8 mouse cellular contexts compared by ENCODE assay signal in genomic region chr2:157030804-157031203, GRCm38 (mm10). TPM values are rescaled to one million over a fixed set of nuclear protein-coding genes. Genes with fewer than 3 reads are reported as not detected.
A peak's percentile ranks its signal among the peaks of the same experiment; 100 is the strongest.
DNase-seq lines count a peak whose midpoint lies in the region; ATAC-seq lines count a peak whose summit lies in the region.

No protein-coding gene starts in this region.

- no peak overlapping the region for H3K27ac ChIP-seq in kidney, embryonic 15.5 days
- H3K27ac ChIP-seq in liver, embryonic 13.5 days, result no peak overlapping the region
- H3K27ac ChIP-seq in neural tube, embryonic 15.5 days (replicated peaks), result no peak overlapping the region

- H3K4me2 ChIP-seq in kidney, embryonic 15.5 days, result no peak overlapping the region
- no peak overlapping the region for H3K4me2 ChIP-seq in liver, embryonic 13.5 days
- no peak overlapping the region for H3K4me2 ChIP-seq in neural tube, embryonic 15.5 days

- no peaks in the 10 kb centered on the region for H3K27me3 ChIP-seq in kidney, embryonic 15.5 days
- no peaks in the 10 kb centered on the region for H3K27me3 ChIP-seq in liver, embryonic 13.5 days
- H3K27me3 ChIP-seq in neural tube, embryonic 15.5 days (replicated peaks), result no peaks in the 10 kb centered on the region

- no peaks in the 10 kb centered on the region for H3K4me1 ChIP-seq in kidney, embryonic 15.5 days
- peaks cover 50% of the 10 kb centered on the region for H3K4me1 ChIP-seq in liver, embryonic 13.5 days (replicated peaks)
- H3K4me1 ChIP-seq in neural tube, embryonic 15.5 days, result no peaks in the 10 kb centered on the region

- 0 out of 2 replicates have a peak, but pooled peaks have one; percentile 62 for ATAC-seq in kidney, embryonic 15.5 days (replicated peaks; ENCODE audit: low FRiP score)
- ATAC-seq in liver, embryonic 13.5 days (ENCODE audit: low read depth), result no peak
- ATAC-seq in neural tube, embryonic 15.5 days (ENCODE audit: low FRiP score), result peak; percentile 50

- H3K4me3 ChIP-seq in kidney, embryonic 15.5 days (replicated peaks), result no peak overlapping the region
- H3K4me3 ChIP-seq in liver, embryonic 13.5 days (replicated peaks), result no peak overlapping the region
- no peak overlapping the region for H3K4me3 ChIP-seq in neural tube, embryonic 15.5 days (replicated peaks)

- intact Hi-C loops in gastrocnemius, postnatal 36 days (cut with DNase I), result no loop called here

- DNase-seq in 416B (ENCODE audit: low read depth) (peak; percentile 81), adipocyte (ENCODE audit: low spot score) (peak; percentile 86)
- peak; percentile 84 for DNase-seq in embryo, embryonic 10.5 days (ENCODE audit: low spot score)
- peak; percentile 76 to 81 for DNase-seq in gastrocnemius, postnatal 36 days
- DNase-seq in liver, embryonic 13.5 days, result peak; percentile 71
- peak; percentile 40 to 44 for DNase-seq in thymus, adult 18-20 months

- 44% methylated on average over 9 of the region's 9 CpGs for WGBS in kidney, embryonic 15.5 days
- WGBS in liver, embryonic 13.5 days (ENCODE audit: insufficient replicate concordance), result 33% methylated on average over 9 of the region's 9 CpGs
- 46% methylated on average over 9 of the region's 9 CpGs for WGBS in neural tube, embryonic 15.5 days

- H3K9ac ChIP-seq in kidney, embryonic 15.5 days, result no peak overlapping the region
- no peak overlapping the region for H3K9ac ChIP-seq in liver, embryonic 13.5 days
- no peak overlapping the region for H3K9ac ChIP-seq in neural tube, embryonic 15.5 days (replicated peaks)

- peaks cover 3% of the 10 kb centered on the region; the same call in 1 of the 2 replicates for H3K9me3 ChIP-seq in kidney, embryonic 15.5 days (replicated peaks)
- no peaks in the 10 kb centered on the region for H3K9me3 ChIP-seq in liver, embryonic 13.5 days (replicated peaks)
- H3K9me3 ChIP-seq in neural tube, embryonic 15.5 days (replicated peaks), result no peaks in the 10 kb centered on the region

- peaks cover 92% of the 10 kb centered on the region for H3K36me3 ChIP-seq in kidney, embryonic 15.5 days
- peaks cover 52% of the 10 kb centered on the region for H3K36me3 ChIP-seq in liver, embryonic 13.5 days
- H3K36me3 ChIP-seq in neural tube, embryonic 15.5 days, result peaks cover 90% of the 10 kb centered on the region

RNA-seq across cellular contexts. Expression of gene Dsn1, which starts 23.9 kb away (rescaled TPM):
- total RNA-seq in gastrocnemius, postnatal 36 days (2021), result 1 to 10 TPM; 1.2 to 1.3 TPM
- 37.6 and 39.6 TPM in 2 replicates for polyA plus RNA-seq in kidney, embryonic 15.5 days (2015; fragmentation: Nextera tagmentation; extraction: Ambion mirVana)
- 29.7 and 37.3 TPM in 2 replicates for polyA plus RNA-seq in liver, embryonic 13.5 days (2015; fragmentation: Nextera tagmentation; extraction: Ambion mirVana)
- 8.3 and 13.8 TPM in 2 replicates for polyA plus RNA-seq in neural tube, embryonic 15.5 days (2015; fragmentation: Nextera tagmentation; extraction: Ambion mirVana)

RNA-seq across cellular contexts. Expression of gene Ndrg3, which starts 38.9 kb away (rescaled TPM):
- 10 to 100 TPM; 25.1 TPM for total RNA-seq in gastrocnemius, postnatal 36 days (2021)
- polyA plus RNA-seq in kidney, embryonic 15.5 days (2015; fragmentation: Nextera tagmentation; extraction: Ambion mirVana), result 46.9 and 49.8 TPM in 2 replicates
- polyA plus RNA-seq in liver, embryonic 13.5 days (2015; fragmentation: Nextera tagmentation; extraction: Ambion mirVana), result 41.1 and 45.2 TPM in 2 replicates
- polyA plus RNA-seq in neural tube, embryonic 15.5 days (2015; fragmentation: Nextera tagmentation; extraction: Ambion mirVana), result 158 and 168 TPM in 2 replicates

RNA-seq across cellular contexts. Expression of gene Soga1, which starts 48.2 kb away (rescaled TPM):
- 1 to 10 TPM; 3.9 to 4.1 TPM for total RNA-seq in gastrocnemius, postnatal 36 days (2021)
- 3.5 and 4.2 TPM in 2 replicates for polyA plus RNA-seq in kidney, embryonic 15.5 days (2015; fragmentation: Nextera tagmentation; extraction: Ambion mirVana)
- 1.7 and 1.8 TPM in 2 replicates for polyA plus RNA-seq in liver, embryonic 13.5 days (2015; fragmentation: Nextera tagmentation; extraction: Ambion mirVana)
- 3.3 and 4.9 TPM in 2 replicates for polyA plus RNA-seq in neural tube, embryonic 15.5 days (2015; fragmentation: Nextera tagmentation; extraction: Ambion mirVana)

RNA-seq across cellular contexts. Expression of gene Tldc2, which starts 56.1 kb away (rescaled TPM):
- total RNA-seq in gastrocnemius, postnatal 36 days (2021), result not detected
- 0.27 TPM in 1 of 2 replicates, not detected in the other for polyA plus RNA-seq in kidney, embryonic 15.5 days (2015; fragmentation: Nextera tagmentation; extraction: Ambion mirVana)
- polyA plus RNA-seq in liver, embryonic 13.5 days (2015; fragmentation: Nextera tagmentation; extraction: Ambion mirVana), result not detected in 2 replicates
- 0.43 TPM in 1 of 2 replicates, not detected in the other for polyA plus RNA-seq in neural tube, embryonic 15.5 days (2015; fragmentation: Nextera tagmentation; extraction: Ambion mirVana)
